ENCODE assay signal across 14 mouse cellular contexts in genomic region chr15:8011418-8011817, GRCm38 (mm10).
"Had no signal": no experiment of that assay in that cellular context is flagged by ENCODE, and none has a peak within 500 bp of the region (broad histone marks: within the 10 kb centered on the region; RNA-seq: fewer than 3 reads in every experiment).

No protein-coding gene starts in this region.

- DNase-seq: kidney, adult 11 months; kidney, adult 8-10 months; kidney, postnatal 10 days; kidney, postnatal 36 days; layer of hippocampus, postnatal 36 days; liver, embryonic 13.5 days; lung, adult 2 months; lung, postnatal 14 days; lung, postnatal 4 days; midbrain, embryonic 14.5 days; thymus, postnatal 25 days had no signal

- H3K27ac ChIP-seq: intestine, embryonic 15.5 days; kidney, embryonic 15.5 days; liver, embryonic 13.5 days; stomach, postnatal 0 days had no signal

- H3K4me3 ChIP-seq: intestine, embryonic 15.5 days; kidney, embryonic 15.5 days; liver, embryonic 13.5 days had no signal
